Mouse (Mus musculus): ENCODE data around the gene Rara. TPM values are rescaled to one million over a fixed set of nuclear protein-coding genes. Genes with fewer than 3 reads are reported as not detected.

Rara gene
- polyA plus RNA-seq, 1 experiment, result 37.0 TPM

- H3K4me1 ChIP-seq (ENCODE audit: control insufficient read depth, insufficient read depth, insufficient read length), result no peaks in the 10 kb centered on the region
- no peak overlapping the region for H3K27ac ChIP-seq (ENCODE audit: insufficient read depth, low read length)
- H3K27me3 ChIP-seq (ENCODE audit: control insufficient read depth, insufficient read depth, low read length), result no peaks in the 10 kb centered on the region
- H3K36me3 ChIP-seq (ENCODE audit: control insufficient read depth, insufficient read depth, low read length), result peaks cover 48% of the 10 kb centered on the region
- H3K4me3 ChIP-seq (ENCODE audit: extremely low read depth, insufficient read depth, insufficient read length), result no peak overlapping the region
- 57% methylated on average over 9 of the region's 9 CpGs for WGBS
- TF ChIP-seq CTCF (IDR thresholded peaks at IDR 0.05; ENCODE audit: extremely low read depth, insufficient read depth, insufficient read length, insufficient replicate concordance) (peak; percentile 96), POLR2A (IDR thresholded peaks at IDR 0.05; ENCODE audit: low read depth, low read length) (no peak)
- peak in 1 of 2 experiments; percentile 86 for DNase-seq (ENCODE audit: low read depth in 1 of 2, low spot score in 2 of 2)
Measured at GRCm38 (mm10) chr11:98972215-98972614, 44.6 kb downstream of the Rara start.

GRCm38 (mm10) chr11:98972801-98973360 lies 45.3 kb downstream of the Rara start:
- 83% methylated on average over 9 of the region's 9 CpGs for WGBS
- Histone ChIP-seq H3K27ac (ENCODE audit: insufficient read depth, low read length) (no peak overlapping the region), H3K27me3 (ENCODE audit: control insufficient read depth, insufficient read depth, low read length) (no peaks in the 10 kb centered on the region), H3K4me3 (ENCODE audit: extremely low read depth, insufficient read depth, insufficient read length) (no peak overlapping the region), H3K4me1 (ENCODE audit: control insufficient read depth, insufficient read depth, insufficient read length) (no peaks in the 10 kb centered on the region), H3K36me3 (ENCODE audit: control insufficient read depth, insufficient read depth, low read length) (peaks cover 45% of the 10 kb centered on the region)
- no peak for TF ChIP-seq POLR2A (IDR thresholded peaks at IDR 0.05; ENCODE audit: low read depth, low read length)
- no peak for TF ChIP-seq CTCF (IDR thresholded peaks at IDR 0.05; ENCODE audit: extremely low read depth, insufficient read depth, insufficient read length, insufficient replicate concordance)
- DNase-seq (ENCODE audit: low read depth in 1 of 2, low spot score in 2 of 2), result no peak

- TF ChIP-seq POLR2A (IDR thresholded peaks at IDR 0.05; ENCODE audit: low read depth, low read length) (no peak), CTCF (IDR thresholded peaks at IDR 0.05; ENCODE audit: extremely low read depth, insufficient read depth, insufficient read length, insufficient replicate concordance) (no peak)
- WGBS, result 92% methylated on average over 14 of the region's 14 CpGs
- no peaks in the 10 kb centered on the region for H3K27me3 ChIP-seq (ENCODE audit: control insufficient read depth, insufficient read depth, low read length)
- no peak for DNase-seq (ENCODE audit: low read depth in 1 of 2, low spot score in 2 of 2)
- peaks cover 38% of the 10 kb centered on the region for H3K36me3 ChIP-seq (ENCODE audit: control insufficient read depth, insufficient read depth, low read length)
- no peaks in the 10 kb centered on the region for H3K4me1 ChIP-seq (ENCODE audit: control insufficient read depth, insufficient read depth, insufficient read length)
- no peak overlapping the region for H3K27ac ChIP-seq (ENCODE audit: insufficient read depth, low read length)
- no peak overlapping the region for H3K4me3 ChIP-seq (ENCODE audit: extremely low read depth, insufficient read depth, insufficient read length)
Measured at GRCm38 (mm10) chr11:98973584-98973983, 46.0 kb downstream of the Rara start.

GRCm38 (mm10) chr11:98974213-98974612 lies 46.6 kb downstream of the Rara start:
- TF ChIP-seq POLR2A (IDR thresholded peaks at IDR 0.05; ENCODE audit: low read depth, low read length) (no peak), CTCF (IDR thresholded peaks at IDR 0.05; ENCODE audit: extremely low read depth, insufficient read depth, insufficient read length, insufficient replicate concordance) (no peak)
- no peak overlapping the region for H3K27ac ChIP-seq (ENCODE audit: insufficient read depth, low read length)
- H3K4me3 ChIP-seq (ENCODE audit: extremely low read depth, insufficient read depth, insufficient read length), result no peak overlapping the region
- no peak for DNase-seq (ENCODE audit: low read depth in 1 of 2, low spot score in 2 of 2)
- no peaks in the 10 kb centered on the region for H3K27me3 ChIP-seq (ENCODE audit: control insufficient read depth, insufficient read depth, low read length)
- H3K36me3 ChIP-seq (ENCODE audit: control insufficient read depth, insufficient read depth, low read length), result peaks cover 38% of the 10 kb centered on the region
- H3K4me1 ChIP-seq (ENCODE audit: control insufficient read depth, insufficient read depth, insufficient read length), result no peaks in the 10 kb centered on the region
- WGBS, result 90% methylated on average over 6 of the region's 6 CpGs

- H3K27me3 ChIP-seq (ENCODE audit: control insufficient read depth, insufficient read depth, low read length), result no peaks in the 10 kb centered on the region
Measured at GRCm38 (mm10) chr11:98974871-98975719, 47.5 kb downstream of the Rara start.

GRCm38 (mm10) chr11:98978526-98979148 lies 51.0 kb downstream of the Rara start:
- Histone ChIP-seq H3K27me3 (ENCODE audit: control insufficient read depth, insufficient read depth, low read length) (peaks cover 2% of the 10 kb centered on the region; the same call in 1 of the 2 replicates), H3K27ac (ENCODE audit: insufficient read depth, low read length) (no peak overlapping the region), H3K36me3 (ENCODE audit: control insufficient read depth, insufficient read depth, low read length) (peaks cover 6% of the 10 kb centered on the region), H3K4me3 (ENCODE audit: extremely low read depth, insufficient read depth, insufficient read length) (no peak overlapping the region), H3K4me1 (ENCODE audit: control insufficient read depth, insufficient read depth, insufficient read length) (no peaks in the 10 kb centered on the region; the same call in 1 of the 2 replicates)
- WGBS, result 84% methylated on average over 15 of the region's 15 CpGs
- TF ChIP-seq CTCF (IDR thresholded peaks at IDR 0.05; ENCODE audit: extremely low read depth, insufficient read depth, insufficient read length, insufficient replicate concordance), result no peak
- no peak for DNase-seq (ENCODE audit: low read depth in 1 of 2, low spot score in 2 of 2)

More at GRCm38 (mm10) chr11:98974871-98975719, 47.5 kb downstream of the Rara start:
- TF ChIP-seq POLR2A (IDR thresholded peaks at IDR 0.05; ENCODE audit: low read depth, low read length) (no peak), CTCF (IDR thresholded peaks at IDR 0.05; ENCODE audit: extremely low read depth, insufficient read depth, insufficient read length, insufficient replicate concordance) (peak; percentile 65; the same call in 1 of the 2 replicates)
- WGBS, result 64% methylated on average over 5 of the region's 5 CpGs
- H3K36me3 ChIP-seq (ENCODE audit: control insufficient read depth, insufficient read depth, low read length), result peaks cover 36% of the 10 kb centered on the region
- H3K4me3 ChIP-seq (ENCODE audit: extremely low read depth, insufficient read depth, insufficient read length), result no peak overlapping the region
- no peaks in the 10 kb centered on the region for H3K4me1 ChIP-seq (ENCODE audit: control insufficient read depth, insufficient read depth, insufficient read length)
- no peak overlapping the region for H3K27ac ChIP-seq (ENCODE audit: insufficient read depth, low read length)
- DNase-seq (ENCODE audit: low read depth in 1 of 2, low spot score in 2 of 2), result peak in 1 of 2 experiments; percentile 65

Data from spleen, adult 2 months (tissue).